In genomic region chr4:149906921-149907320, GRCm38 (mm10) we compare ENCODE assay signal across 12 mouse cellular contexts. TPM values are rescaled to one million over a fixed set of nuclear protein-coding genes. Genes with fewer than 3 reads are reported as not detected.
"Had no signal": no experiment of that assay in that cellular context is flagged by ENCODE, and none has a peak within 500 bp of the region (broad histone marks: within the 10 kb centered on the region; RNA-seq: fewer than 3 reads in every experiment).

No protein-coding gene starts in this region.

- H3K4me2 ChIP-seq: limb, embryonic 15.5 days; liver, embryonic 12.5 days; lung, embryonic 14.5 days; midbrain, embryonic 11.5 days; midbrain, embryonic 15.5 days had no signal

- H3K9me3 ChIP-seq: limb, embryonic 15.5 days; liver, embryonic 12.5 days; midbrain, embryonic 15.5 days had no signal

- DNase-seq: kidney, adult 8-10 months; kidney, postnatal 25 days; lung, embryonic 14.5 days; lung, postnatal 10 days; lung, postnatal 4 days; thymus, postnatal 36 days had no signal

- H3K27me3 ChIP-seq: limb, embryonic 15.5 days; liver, embryonic 12.5 days; midbrain, embryonic 15.5 days had no signal

- H3K4me3 ChIP-seq: left cerebral cortex, adult 2 months; limb, embryonic 15.5 days; liver, embryonic 12.5 days; midbrain, embryonic 15.5 days had no signal

- H3K27ac ChIP-seq: left cerebral cortex, adult 2 months; limb, embryonic 15.5 days; liver, embryonic 12.5 days; midbrain, embryonic 15.5 days had no signal

- H3K36me3 ChIP-seq: liver, embryonic 12.5 days; midbrain, embryonic 15.5 days had no signal

- ATAC-seq: liver, embryonic 12.5 days; midbrain, embryonic 15.5 days had no signal

- H3K4me1 ChIP-seq: liver, embryonic 12.5 days; midbrain, embryonic 15.5 days had no signal

- H3K9ac ChIP-seq: limb, embryonic 15.5 days; liver, embryonic 12.5 days; lung, embryonic 14.5 days; midbrain, embryonic 15.5 days had no signal

RNA-seq across cellular contexts. Expression of gene Spsb1, which starts 47.9 kb away (rescaled TPM):
- total RNA-seq: monocyte, adult 5-6 weeks had no signal
